Mouse (Mus musculus): ENCODE data around the gene Gss.
"Not testable (repeated sequence)": the region's sequence is repeated elsewhere in the genome, so short reads cannot be mapped to it uniquely, and the experiment has no call there.

Gss gene

DNA sequence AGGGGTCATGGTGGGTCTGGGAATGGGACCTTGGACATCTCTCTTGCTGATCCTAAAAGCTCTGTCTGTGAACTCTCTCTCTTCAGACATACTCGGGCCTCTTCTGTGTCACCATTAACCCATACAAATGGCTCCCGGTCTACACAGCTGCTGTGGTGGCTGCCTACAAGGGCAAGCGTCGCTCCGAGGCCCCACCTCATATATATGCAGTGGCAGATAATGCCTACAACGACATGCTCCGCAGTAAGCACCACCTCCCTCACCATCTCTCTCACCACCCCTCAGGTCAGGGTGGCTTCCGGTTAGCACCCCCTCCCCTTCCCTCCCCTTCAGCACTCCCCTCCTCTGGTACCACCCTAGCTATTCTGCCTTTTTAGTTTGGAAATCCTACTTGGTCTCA lies 21.3 kb upstream of the Gss start:
- no peak for DNase-seq

DNA sequence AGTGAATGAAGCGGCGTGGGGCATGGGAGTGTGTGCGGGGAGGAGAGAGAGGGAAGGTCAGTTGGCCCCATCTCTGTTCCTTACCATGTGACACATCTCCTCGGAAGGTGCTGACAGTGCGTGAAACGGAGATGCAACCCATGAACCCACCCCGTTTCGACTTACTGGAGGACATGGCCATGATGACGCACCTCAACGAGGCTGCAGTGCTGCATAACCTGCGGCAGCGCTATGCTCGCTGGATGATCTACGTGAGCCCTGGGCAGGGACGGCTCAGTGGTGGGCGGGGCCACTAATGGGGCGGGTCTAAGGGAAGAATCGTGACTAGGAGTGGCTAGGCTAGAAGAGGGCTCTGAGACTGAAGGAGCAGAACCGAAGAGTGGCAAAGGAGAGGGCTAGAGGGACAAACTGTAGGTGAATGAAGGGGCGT lies 20.7 kb upstream of the Gss start:
- peak; percentile 70 for DNase-seq

DNA sequence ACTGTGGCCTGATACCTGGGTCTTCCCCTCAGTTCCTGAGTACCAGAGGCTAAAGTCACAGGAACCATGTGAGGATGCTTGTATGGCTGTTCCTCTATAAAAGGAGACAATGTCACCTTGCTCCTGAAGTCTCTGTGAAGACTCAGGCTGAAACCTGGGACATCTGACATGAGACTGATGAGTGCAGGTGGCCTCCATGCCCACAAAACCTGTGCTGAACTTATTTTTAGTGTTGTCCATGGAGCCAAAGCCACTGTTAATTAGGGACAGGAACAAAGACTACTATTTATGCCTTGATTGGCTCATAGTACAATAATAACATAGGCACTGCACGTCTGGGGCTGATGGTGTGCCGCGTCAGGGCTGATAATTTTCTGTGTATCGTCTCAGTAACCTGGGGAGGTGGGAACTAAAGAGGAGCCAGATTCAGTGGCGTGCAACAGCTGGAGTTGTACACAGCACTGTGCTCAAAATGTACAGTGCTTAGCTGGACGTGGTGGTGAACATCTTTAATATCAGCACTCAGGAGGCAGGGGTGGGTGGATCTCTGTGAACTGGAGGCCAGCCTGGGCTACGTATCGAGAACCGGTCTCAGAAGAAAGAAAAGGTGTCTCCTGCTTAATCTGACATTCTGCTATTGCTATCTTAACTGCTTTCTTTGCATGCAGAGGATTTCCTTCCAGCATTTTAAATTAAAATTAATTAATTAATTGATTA lies 19.4 kb upstream of the Gss start:
- DNase-seq: no peak

DNA sequence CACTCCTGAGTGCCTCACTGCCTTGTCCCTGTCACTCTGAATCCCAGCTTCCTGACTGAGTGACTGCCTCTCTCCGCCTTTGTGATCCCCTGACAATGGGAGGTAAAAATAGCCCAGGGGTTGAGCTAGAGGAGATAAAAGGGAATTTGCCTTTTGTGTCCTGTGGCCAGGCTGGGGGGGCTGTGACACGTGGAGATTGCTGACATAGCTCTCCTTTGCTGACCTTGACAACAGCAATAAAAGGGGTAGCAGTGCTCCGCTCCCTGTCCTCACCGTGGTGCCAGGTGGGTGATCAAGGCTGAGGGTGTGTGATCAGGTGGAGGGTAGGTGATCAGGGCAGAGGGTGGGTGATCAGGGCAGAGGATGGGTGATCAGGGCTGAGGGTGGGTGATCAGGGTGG lies 18.4 kb upstream of the Gss start, which contains the start of gene Myh7b:
Gene Myh7b, plus strand, starts transcription at position 235 of the 400 bp plus-strand sequence.
- no peak for DNase-seq

DNA sequence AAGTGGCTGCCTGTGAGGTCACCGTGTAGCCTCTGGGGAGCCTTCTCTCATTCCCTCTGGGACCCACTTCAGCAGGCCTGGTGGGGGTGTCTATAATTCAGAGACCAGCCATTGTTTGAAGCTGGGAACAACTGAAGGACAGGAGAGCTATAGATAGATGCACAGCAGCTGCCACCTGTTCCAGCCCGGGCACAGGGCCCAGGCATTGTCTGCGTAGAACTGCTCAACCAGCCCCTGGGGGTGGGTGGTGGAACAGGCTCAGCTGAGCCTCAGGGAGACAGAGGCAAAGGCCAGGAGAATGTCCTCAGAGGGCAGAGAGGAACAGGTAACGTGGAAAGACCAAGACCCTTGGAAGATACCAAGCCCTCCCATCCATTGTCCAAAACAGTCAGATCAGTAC lies 13.8 kb upstream of the Gss start:
- no peak for DNase-seq

DNA sequence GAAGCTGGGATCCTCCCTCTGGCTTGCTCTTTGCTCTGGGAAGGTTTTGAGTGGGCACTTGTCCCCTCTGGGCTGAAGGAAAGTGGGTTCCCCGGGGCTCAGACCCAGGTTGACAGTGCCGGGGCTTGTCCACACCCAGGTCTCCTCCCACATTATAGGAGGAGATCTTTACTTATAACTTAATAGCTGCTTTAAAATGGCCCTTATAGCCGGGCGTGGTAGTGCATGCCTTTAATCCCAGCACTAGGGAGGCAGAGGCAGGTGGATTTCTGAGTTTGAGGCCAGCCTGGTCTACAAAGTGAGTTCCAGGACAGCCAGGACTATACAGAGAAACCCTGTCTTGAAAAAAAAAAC lies 12.6 kb upstream of the Gss start:
- DNase-seq: not testable (repeated sequence)

DNA sequence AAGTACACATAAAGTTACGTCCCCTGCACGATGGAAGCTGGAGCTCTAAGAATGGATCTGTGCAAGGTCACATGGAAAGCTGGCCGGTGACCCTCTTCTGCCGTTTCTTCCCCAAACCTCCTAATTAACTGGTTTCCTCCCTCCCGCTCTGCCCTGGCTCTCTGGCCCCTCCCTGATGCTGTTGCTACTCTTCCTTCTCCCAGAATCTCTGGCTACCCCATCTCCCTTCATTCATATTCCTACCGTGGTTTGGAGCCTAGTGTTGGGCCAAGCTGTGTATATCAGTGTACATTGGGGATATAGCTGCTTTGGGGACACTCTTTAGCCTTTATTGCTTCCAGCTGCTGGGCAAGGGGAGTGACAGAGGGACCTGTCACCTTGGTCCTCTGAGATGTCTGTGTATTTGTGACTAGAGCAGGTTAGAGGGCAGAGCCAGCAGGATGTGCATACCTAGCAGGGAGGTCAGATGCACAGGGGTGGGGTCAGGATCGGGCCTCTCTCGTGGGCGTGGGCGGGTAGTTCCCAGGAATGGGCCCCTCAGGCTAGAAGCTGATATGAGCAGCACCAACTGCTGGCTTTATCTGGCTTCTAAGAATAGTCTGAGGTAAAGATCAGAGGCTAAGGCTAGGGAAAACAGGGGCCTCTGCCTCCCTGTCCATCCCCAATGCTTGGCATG lies 12.1 kb upstream of the Gss start:
- DNase-seq: no peak

DNA sequence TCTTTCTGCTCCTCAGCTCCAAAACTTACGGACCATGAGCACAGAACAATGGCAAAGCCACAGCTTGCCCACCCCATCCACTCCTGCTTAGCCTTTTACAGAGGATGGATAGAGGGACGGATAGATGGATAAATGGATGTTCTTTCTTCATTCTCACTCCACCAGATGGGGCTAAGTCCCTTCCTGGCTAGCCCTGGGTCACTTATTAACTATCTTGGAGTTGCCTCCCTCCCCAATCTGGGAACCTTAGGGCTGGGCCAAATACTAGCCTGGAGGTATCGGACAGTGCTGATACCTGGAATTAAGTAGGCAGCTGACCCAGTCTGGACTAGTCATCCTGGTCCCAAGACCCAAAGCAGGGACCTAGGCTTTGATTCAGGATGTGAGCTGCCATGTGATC lies 11.1 kb upstream of the Gss start:
- DNase-seq: peak; percentile 48

DNA sequence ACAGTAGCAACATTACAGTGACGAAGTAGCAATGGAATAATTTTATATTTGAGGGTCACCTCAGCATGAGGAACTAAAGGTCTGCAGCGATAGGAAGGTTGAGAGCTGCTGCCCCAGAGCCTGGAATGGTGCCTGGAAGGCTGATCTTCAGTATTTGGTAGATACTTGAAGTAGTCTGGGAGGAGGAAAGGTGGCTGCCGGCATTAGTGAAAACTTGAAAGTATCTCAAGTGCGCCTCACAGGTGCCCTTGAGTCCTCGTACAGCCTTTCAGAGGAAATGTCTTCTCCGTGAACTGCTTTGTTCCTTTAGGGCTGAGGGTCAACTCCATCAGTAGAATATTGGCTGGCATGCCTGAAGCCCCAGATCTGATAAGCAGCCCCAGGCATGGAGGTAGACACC lies 2.9 kb upstream of the Gss start:
- no peak for DNase-seq

DNA sequence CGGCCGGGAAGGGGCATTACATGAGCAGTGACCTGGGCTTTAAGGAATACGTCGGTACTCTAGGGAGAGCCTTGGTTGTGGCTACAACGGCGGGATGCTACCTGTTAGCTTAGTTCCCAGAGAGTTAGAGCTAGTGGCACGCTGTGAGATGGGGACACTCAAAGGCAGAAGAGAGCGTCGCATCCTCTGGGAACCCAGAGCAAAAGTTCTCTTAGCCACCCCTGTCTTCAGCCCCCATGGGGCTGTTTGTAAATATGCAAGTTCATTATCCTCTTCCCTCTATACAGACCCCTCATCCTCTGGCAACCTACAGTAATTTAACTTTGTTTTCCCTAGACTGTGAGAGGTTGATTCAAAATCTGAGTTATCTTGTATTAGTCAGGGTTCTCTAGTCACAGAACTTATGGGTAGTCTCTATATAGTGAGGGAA lies 259 bp upstream of the Gss start:
- no peak for DNase-seq

DNA sequence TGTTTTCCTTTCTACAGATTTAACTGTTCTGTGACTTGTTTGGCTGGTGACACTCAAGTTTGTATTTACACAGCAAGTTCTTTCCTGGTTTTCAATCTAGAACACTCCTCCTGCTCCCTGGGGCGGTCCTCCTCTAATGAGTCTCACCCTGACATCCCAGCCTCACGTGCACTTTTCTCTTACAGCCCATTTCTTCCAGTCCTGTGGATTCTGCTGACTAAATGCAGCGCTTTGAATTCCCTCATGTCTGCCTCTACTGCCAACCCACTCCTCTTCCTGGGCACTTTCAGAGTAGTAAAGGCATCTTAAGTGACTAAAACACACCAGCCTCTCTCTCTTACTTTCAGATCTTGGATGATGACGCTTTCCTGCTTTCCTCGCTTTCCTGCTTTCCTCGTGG lies 934 bp downstream of the Gss start:
- peak; percentile 56 for DNase-seq

DNA sequence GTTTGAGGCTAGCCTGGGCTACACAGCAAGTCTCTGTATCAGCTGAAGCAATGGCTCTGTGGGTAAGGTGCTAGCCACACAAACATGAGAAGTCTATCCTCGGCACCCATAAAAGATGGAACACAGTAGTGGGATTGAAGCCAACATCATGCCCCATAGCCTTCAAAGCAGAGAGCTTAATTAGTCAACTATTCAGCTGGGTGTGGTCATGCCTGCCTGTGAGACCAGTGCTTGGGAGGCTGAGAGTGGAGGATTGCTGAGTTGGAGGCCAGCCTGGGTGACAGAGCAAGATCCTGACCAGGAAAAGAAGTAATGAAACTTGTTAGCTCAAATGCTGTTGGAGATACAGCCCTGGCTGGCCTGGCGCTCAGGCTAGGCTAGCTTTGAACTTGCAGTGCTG lies 1.7 kb downstream of the Gss start:
- DNase-seq: peak; percentile 27

DNA sequence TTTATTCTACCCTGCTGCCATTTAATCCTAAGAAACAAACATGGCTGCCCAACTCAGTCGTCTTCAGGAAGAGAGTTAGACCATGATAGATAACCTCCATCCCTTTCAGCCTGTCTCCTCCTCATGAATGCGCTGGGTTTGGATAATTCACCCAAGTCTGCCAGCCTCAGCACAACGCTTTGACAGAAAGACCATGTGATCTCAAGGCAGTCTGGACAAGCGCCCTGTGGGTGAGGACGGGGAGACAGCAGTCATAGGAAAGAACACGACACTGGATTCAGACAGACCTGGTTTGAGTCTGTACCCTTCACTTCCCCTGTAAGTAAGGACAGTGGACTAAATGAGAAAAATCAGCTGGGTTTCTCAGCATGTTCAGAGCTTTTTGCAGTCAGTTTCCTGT lies 3.1 kb downstream of the Gss start:
- DNase-seq: peak; percentile 46

DNA sequence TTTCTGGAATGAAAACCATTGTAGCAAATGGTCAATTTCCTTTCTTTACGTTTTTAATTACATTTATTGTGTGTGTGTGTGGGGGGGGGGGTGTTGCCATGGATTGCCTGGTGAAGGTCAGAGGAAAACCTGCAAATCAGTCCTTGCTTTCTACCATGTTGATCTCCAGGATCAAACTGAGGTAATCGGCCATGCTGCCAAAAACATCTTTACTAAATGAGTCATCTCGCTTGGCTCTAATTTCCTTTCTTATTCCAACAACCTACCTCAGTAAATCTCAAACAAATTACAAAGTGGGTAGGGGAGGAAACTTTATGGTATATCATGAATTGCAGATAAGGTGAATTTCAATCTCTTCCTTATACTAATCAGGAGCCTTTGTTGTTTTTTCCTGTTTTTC lies 4.5 kb downstream of the Gss start:
- no peak for DNase-seq

DNA sequence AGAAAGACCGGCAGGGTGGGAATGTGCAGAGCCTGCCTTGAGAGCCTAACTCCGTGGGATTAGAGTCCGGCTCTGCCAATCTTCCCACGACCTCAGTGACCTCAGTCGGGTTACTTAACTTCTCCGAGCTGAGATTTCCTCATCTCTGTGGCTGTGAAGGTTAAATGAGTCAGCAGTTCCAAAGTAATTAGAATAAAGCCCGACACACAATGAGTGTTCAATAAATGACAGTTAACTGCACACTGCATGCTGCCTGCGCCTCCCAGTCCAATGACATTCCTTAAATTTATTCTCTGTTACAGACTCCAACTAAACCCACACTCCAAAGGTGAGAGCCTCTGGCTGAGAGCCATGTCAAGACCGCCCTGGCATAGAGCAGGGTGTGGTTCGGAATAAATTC lies 7.1 kb downstream of the Gss start:
- peak; percentile 47 for DNase-seq

DNA sequence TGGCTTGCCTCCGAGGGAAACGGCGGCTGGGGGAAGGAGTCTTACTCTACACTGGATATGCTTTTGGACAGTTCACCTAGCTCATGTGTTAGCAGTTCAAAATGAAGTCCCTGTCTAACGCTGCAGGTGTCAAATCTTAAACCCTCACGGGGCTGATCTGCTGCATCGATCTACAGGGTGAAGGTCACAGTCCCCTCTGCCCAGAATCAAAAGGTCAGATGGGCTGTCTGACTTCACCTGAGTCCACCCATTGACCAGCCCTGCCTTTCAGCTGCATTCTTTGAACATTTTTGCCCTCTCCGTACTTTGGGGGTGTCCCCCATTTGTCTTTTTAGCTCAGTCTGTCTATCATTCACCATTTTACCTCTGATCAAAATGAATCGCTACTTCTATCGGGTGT lies 7.5 kb downstream of the Gss start:
- no peak for DNase-seq

DNA sequence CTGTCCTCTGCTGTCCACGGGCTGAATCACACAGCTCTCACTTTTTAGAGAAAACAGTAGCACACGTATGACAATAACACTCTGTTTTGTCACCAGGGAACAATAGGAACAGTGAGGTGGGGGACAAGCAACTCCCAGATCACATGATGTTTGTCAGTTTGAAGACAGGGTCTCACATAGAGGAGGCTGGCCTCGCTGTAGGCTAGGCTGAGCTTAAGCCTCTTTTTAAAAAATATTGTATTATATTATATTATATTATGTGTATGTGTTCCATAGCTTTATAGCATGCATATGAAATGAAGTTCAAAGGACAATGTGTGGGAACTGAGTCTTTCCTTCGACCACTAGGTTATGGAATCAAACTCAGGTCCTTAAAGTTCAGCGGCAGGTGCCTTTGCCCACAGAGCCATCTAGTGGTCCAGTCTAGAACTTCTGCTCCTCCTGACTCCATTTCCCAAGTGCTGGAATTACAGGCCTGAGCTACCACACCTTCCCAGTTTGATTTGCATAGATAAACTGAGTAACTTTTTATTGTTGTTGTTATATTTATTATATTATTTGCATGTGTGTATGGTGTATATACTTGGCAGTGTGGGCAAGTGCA lies 8.6 kb downstream of the Gss start:
- peak; percentile 74 for DNase-seq

DNA sequence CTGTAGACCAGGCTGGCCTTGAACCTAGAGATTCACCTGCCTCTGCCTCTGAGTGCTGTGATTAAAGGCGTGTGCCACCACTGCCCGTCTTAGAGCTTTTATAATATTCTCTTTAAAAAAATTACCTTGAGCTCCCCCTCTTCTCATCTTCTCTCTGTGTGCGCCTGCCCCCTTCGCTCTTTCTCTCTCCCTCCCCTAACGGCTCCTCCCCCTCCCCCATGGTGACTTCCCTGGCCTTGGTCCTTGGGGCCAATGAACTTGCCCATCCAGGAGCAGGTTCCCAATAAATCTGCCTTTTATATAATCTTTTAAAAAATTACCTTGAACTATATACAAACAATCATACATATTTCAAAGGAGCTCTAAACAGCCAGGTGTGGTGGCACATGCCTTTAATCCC lies 9.6 kb downstream of the Gss start:
- no peak for DNase-seq

DNA sequence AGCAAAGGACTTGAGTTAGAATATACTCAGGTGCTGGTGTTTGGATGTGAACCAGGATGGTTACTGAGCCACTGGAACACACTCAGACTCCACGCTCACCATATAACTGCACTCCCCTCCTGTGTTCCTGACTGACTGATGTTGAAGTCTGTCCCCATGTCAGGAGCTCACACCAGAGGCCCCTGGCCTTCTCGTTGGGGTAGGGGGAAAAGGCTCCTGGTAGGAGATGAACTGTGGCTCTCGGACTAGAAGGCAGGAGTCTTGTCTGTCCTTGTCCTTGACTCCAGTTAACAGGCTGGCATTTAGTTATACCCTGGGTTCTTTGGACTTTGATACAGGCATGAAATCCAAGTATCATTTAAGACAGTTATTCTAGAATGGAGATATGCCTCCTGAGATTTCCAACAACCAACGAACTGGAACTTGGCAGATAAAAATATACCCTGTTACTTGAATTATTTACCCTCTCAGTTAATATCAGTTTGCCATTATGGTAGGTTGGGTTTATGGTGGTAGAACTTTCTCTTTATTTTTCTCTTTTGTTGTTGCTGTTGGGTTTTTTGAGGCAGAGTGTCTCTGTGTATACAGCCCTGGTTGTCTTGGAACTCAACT lies 10.1 kb downstream of the Gss start:
- peak; percentile 50 for DNase-seq

DNA sequence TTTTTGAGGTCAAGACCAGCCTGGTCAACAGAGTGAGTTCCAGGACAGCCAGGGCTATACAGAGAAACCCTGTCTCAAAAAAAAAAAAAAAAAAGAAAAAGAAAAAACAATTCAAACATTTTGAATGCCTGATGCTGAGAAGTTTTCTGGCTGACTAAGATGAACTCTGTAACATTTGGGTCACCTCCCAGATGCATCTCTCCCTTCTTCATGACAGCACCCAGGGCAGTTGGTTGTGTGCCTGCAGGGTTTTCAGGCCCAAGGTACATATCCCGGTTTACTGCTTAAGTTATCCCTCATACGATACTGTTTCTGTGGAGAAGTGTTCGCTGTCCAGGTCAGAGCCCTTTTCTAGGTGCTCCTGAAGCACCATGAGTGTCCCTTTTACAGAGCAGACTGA lies 12.3 kb downstream of the Gss start:
- no peak for DNase-seq

DNA sequence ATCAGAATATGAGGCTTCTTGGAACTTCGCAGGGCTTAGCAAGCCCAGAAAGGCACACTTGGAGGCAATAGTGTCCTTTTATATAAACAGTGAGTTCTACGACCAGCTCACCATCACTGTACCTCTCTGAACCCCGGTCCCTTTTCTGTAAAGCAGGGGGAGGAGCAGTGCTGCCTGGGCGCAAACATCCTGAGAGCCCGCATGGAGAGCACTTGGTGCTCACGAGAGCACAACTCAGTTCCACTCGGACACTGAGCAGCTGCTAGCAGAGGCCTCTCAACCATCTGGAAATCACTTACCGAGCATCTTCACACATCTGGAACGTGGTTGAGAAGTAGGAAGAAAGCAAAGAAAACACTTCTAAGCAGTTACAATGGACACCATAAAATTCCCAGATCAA lies 16.0 kb downstream of the Gss start:
- DNase-seq: no peak

DNA sequence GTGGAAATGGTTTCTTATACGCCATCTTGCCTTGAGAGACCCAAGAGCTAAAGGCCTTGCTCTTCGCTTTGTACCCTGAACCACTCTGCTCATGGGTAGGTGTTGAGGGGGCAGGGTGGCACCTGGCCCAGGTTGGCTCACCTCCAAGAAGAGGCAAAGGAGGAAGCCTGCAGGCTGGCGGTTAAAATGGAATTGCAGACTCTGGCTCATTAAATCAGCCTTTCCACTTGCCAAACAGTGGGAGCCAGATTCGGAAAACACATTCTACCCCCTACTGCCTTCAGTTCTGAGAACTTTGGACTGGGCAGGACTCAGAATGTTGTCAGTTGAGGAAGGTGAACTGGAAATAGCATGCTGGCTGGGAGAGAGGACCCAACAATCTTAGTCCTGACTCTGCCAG lies 17.9 kb downstream of the Gss start:
- DNase-seq: peak; percentile 87

DNA sequence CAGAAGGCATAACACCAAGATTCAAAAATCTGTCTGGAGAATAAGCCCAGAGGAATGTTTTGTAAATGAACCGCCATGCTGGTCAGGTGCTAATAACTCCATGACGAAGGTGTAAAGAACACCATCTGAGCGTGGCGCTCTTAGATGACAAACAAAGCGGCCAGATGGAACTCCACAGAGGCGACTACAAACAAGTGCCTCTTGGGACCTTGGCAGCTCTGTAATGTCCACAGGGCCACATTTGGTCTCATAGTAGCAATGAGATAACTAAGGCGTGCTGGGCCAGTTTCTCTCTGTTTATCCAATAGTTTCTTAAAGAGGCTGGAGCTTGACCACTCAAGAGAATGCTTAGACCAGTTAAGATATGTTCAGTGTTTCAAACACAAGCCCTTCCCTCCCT lies 18.6 kb downstream of the Gss start:
- no peak for DNase-seq

DNA sequence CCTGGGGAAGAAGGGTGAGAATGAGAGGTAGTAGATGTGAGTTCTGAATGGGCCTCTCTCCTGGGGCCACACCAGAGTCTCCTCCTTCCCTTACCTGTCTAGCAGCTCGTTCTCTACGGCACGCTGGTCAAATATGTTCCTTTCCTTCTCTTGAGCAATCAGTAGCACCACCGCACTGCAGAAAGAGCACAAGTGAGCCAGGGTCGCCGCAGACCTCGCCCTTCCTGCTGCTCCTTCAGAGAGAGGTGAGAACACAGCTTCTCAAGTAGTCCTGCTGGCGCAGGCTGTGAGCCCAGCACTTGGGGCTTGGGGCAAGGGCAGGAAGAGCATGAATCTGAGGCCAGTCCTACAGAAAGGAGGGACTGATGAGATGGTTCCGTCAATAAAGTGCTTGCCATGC lies 19.6 kb downstream of the Gss start:
- DNase-seq: no peak
